Mouse (Mus musculus): ENCODE results near the gene Sox9. TPM values are rescaled to one million over a fixed set of nuclear protein-coding genes. Genes with fewer than 3 reads are reported as not detected.

Sox9 gene
- not detected for total RNA-seq (2023)

GRCm38 (mm10) chr11:112781994-112782356 is at the start of gene Sox9:
Sox9 (plus strand) TSS chr11:112782224.

Measured in CD8-positive naive resting alpha-beta T cell, adult 57 days (primary cell).